Mouse (Mus musculus): ENCODE results near the gene Rnf220.

Gene Rnf220

GRCm38 (mm10) chr4:117296849-117297593 lies 199.8 kb downstream of the Rnf220 start:
- no peak for DNase-seq

- no peak for DNase-seq
Measured at GRCm38 (mm10) chr4:117291696-117292095, 205.2 kb downstream of the Rnf220 start.

GRCm38 (mm10) chr4:117288927-117289801 lies 207.7 kb downstream of the Rnf220 start:
- DNase-seq: peak; percentile 88

- no peak for DNase-seq
Measured at GRCm38 (mm10) chr4:117288277-117288926, 208.4 kb downstream of the Rnf220 start.

- no peak for DNase-seq
Measured at GRCm38 (mm10) chr4:117284363-117284762, 212.5 kb downstream of the Rnf220 start.

- no peak for DNase-seq
Measured at GRCm38 (mm10) chr4:117283271-117284191, 213.3 kb downstream of the Rnf220 start.

GRCm38 (mm10) chr4:117281090-117281845 lies 215.6 kb downstream of the Rnf220 start:
- DNase-seq: no peak

- no peak for DNase-seq
Measured at GRCm38 (mm10) chr4:117280397-117280930, 216.4 kb downstream of the Rnf220 start.

GRCm38 (mm10) chr4:117279253-117279642 lies 217.6 kb downstream of the Rnf220 start:
- DNase-seq: no peak

GRCm38 (mm10) chr4:117278381-117279252 lies 218.2 kb downstream of the Rnf220 start:
- DNase-seq: peak; percentile 51

- DNase-seq: no peak
Measured at GRCm38 (mm10) chr4:117277687-117278086, 219.2 kb downstream of the Rnf220 start.

- DNase-seq: no peak
Measured at GRCm38 (mm10) chr4:117277021-117277420, 219.8 kb downstream of the Rnf220 start.

GRCm38 (mm10) chr4:117276281-117276711 lies 220.6 kb downstream of the Rnf220 start:
- DNase-seq: peak; percentile 55

GRCm38 (mm10) chr4:117274720-117275119 lies 222.1 kb downstream of the Rnf220 start:
- peak; percentile 42 for DNase-seq

GRCm38 (mm10) chr4:117272459-117272858 lies 224.4 kb downstream of the Rnf220 start:
- DNase-seq: peak; percentile 53

- peak; percentile 89 for DNase-seq
Measured at GRCm38 (mm10) chr4:117270278-117270677, 226.6 kb downstream of the Rnf220 start.

GRCm38 (mm10) chr4:117267831-117268437 lies 228.9 kb downstream of the Rnf220 start:
- no peak for DNase-seq

- peak; percentile 87 for DNase-seq
Measured at GRCm38 (mm10) chr4:117267284-117267683, 229.6 kb downstream of the Rnf220 start.

GRCm38 (mm10) chr4:117262987-117263386 lies 233.9 kb downstream of the Rnf220 start:
- DNase-seq: no peak

Data from kidney, postnatal 10 days (tissue).